Mouse (Mus musculus): ENCODE data around the gene Txndc15.

DNA sequence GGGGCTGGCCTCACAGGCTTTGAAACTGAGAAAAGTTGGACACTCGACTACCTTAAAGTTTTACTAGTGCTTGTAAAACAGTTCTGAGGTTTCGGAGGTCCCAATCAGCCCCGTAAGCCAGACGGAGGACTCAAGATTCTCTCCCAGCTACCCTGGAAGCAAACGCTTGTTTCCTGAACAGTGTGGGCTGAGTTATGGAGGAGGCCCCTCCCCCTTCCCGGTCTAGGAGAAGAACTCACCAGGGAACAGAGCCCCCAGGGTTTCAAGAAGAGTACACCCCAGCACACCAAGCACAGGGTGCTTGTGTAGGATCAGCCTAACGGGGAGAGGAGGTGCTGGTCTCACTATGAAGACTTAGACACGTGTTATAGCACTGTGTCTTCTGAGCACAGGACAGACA is 42.3 kb downstream of the Txndc15 start:
- TF ChIP-seq POLR2A (IDR thresholded peaks at IDR 0.05; ENCODE audit: borderline replicate concordance, insufficient read depth, low read length) (no peak), CTCF (IDR thresholded peaks at IDR 0.05; ENCODE audit: borderline replicate concordance, insufficient read depth, low read depth, low read length) (no peak)
